ENCODE assay signal across 8 mouse cellular contexts in genomic region chr3:102734313-102735030, GRCm38 (mm10). TPM values are rescaled to one million over a fixed set of nuclear protein-coding genes. Genes with fewer than 3 reads are reported as not detected.
DNase-seq lines count a peak whose midpoint lies in the region; ATAC-seq and TF ChIP-seq lines count a peak whose summit lies in the region.

Gene Tspan2 (plus strand): TSS chr3:102734529.

- H3K27ac ChIP-seq in small intestine, adult 2 months (ENCODE audit: insufficient read depth, low read depth, low read length) = peak within 1 kb of the TSS; percentile 56

- 5% methylated on average over 54 of the region's 54 CpGs for WGBS in small intestine, adult 2 months

- intact Hi-C loops in left cerebral cortex, postnatal 4 days (cut with DNase I) = no loop called here

- peaks cover 3% of the 10 kb centered on the region; the same call in 1 of the 2 replicates for H3K4me1 ChIP-seq in small intestine, adult 2 months (ENCODE audit: control insufficient read depth, insufficient read depth, insufficient read length, low read length)

- peak within 1 kb of the TSS; percentile 60 for H3K4me3 ChIP-seq in small intestine, adult 2 months (ENCODE audit: low read depth, low read length)

- no peak for TF ChIP-seq POLR2A in small intestine, adult 2 months (IDR thresholded peaks at IDR 0.05; ENCODE audit: low read depth, low read length)

- peak; percentile 66 to 69 for DNase-seq in adrenal gland, adult 18-20 months (ENCODE audit: low spot score in 2 of 2)
- peak; percentile 57 for DNase-seq in gastrocnemius, postnatal 25 days
- peak; percentile 75 for DNase-seq in induced T-regulatory cell, adult 2 months (ENCODE audit: low read depth)
- peak; percentile 57 for DNase-seq in left cerebral cortex, postnatal 4 days
- DNase-seq in yolk sac, embryonic 10.5 days (ENCODE audit: low spot score) = peak; percentile 82

- peak; percentile 14; the same call in 1 of the 2 replicates for ATAC-seq in common myeloid progenitor, adult 5-6 weeks (replicated peaks; ENCODE audit: low read depth, poor library complexity, severe bottlenecking)
- peak; percentile 65 for ATAC-seq in megakaryocyte-erythroid progenitor cell, adult 5-6 weeks (replicated peaks; ENCODE audit: low FRiP score, low TSS enrichment, poor library complexity, severe bottlenecking)

- peaks cover 14% of the 10 kb centered on the region; the same call in 1 of the 2 replicates for H3K27me3 ChIP-seq in small intestine, adult 2 months (ENCODE audit: control insufficient read depth, insufficient read depth, low read length)

- no peak for TF ChIP-seq CTCF in small intestine, adult 2 months (IDR thresholded peaks at IDR 0.05; ENCODE audit: extremely low read depth, insufficient read length, insufficient replicate concordance, low read depth, low read length)

- H3K36me3 ChIP-seq in small intestine, adult 2 months (ENCODE audit: control insufficient read depth, insufficient read depth, low read length) = no peaks in the 10 kb centered on the region

RNA-seq across cellular contexts. Expression of gene Tspan2, which starts in this region (rescaled TPM):
- total RNA-seq in adrenal gland, adult 18-20 months (2021) = 1 to 10 TPM; 4.8 to 6.9 TPM
- total RNA-seq in common myeloid progenitor, adult 5-6 weeks (2017) = 14.6 and 21.8 TPM in 2 replicates
- total RNA-seq in gastrocnemius, postnatal 25 days (2021) = 1 to 10 TPM; 5.2 to 7.6 TPM
- total RNA-seq in left cerebral cortex, postnatal 4 days (2021) = 10 to 100 TPM; 23.6 to 30.7 TPM
- 1.3 and 1.6 TPM in 2 replicates for total RNA-seq in megakaryocyte-erythroid progenitor cell, adult 5-6 weeks (2014; fragmentation: Nextera tagmentation)
- 1.0 TPM in 1 of 2 replicates, not detected in the other for total RNA-seq in megakaryocyte-erythroid progenitor cell, adult 5-6 weeks (2017)
- 0.65 and 0.86 TPM in 2 replicates for polyA plus RNA-seq in small intestine, adult 2 months (2012; rRNA removed)

Comparison
In these comparisons a context has a peak if more than half of its experiments do, and no peak if none do; other contexts are left out.
1. Peak in every context shown above with its lines: DNase-seq, ATAC-seq, H3K4me3 ChIP-seq and H3K27ac ChIP-seq.